Comparison of ENCODE assay signal across 19 mouse cellular contexts in genomic region chr8:83769720-83770119, GRCm38 (mm10). TPM values are rescaled to one million over a fixed set of nuclear protein-coding genes. Genes with fewer than 3 reads are reported as not detected.
DNase-seq lines count a peak whose midpoint lies in the region; ATAC-seq and TF ChIP-seq lines count a peak whose summit lies in the region.
"Had no signal": no experiment of that assay in that cellular context is flagged by ENCODE, and none has a peak within 500 bp of the region (broad histone marks: within the 10 kb centered on the region; RNA-seq: fewer than 3 reads in every experiment).

No protein-coding gene starts in this region.

- TF ChIP-seq CTCF in MEL (IDR thresholded peaks at IDR 0.05 in 2 of 3, conservative IDR thresholded peaks at IDR 0.05 in 1 of 3; ENCODE audit: control insufficient read depth in 1 of 3, insufficient read depth in 1 of 3, low read depth in 2 of 3, low read length in 3 of 3, poor library complexity in 1 of 3, severe bottlenecking in 1 of 3): no peak

- no peak overlapping the region; the same call in 1 of the 2 replicates for H3K9ac ChIP-seq in lung, embryonic 16.5 days (ENCODE audit: low read length)
- H3K9ac ChIP-seq in MEL (ENCODE audit: control insufficient read depth, low read depth, low read length, poor library complexity, severe bottlenecking): no peak overlapping the region
- H3K9ac ChIP-seq in stomach, embryonic 15.5 days: no peak overlapping the region
- no peak overlapping the region for H3K9ac ChIP-seq in forebrain, embryonic 11.5 days (ENCODE audit: low read length)
- no peak overlapping the region for H3K9ac ChIP-seq in midbrain, embryonic 14.5 days (replicated peaks; ENCODE audit: low read length)
- H3K9ac ChIP-seq: embryonic facial prominence, embryonic 13.5 days; forebrain, embryonic 13.5 days; forebrain, postnatal 0 days; heart, embryonic 12.5 days; hindbrain, embryonic 14.5 days had no signal

- no peak overlapping the region for H3K4me2 ChIP-seq in lung, embryonic 16.5 days (ENCODE audit: low read depth, low read length)
- H3K4me2 ChIP-seq in stomach, embryonic 15.5 days: no peak overlapping the region
- H3K4me2 ChIP-seq in forebrain, embryonic 11.5 days (ENCODE audit: low read depth, low read length, severe bottlenecking): no peak overlapping the region
- no peak overlapping the region for H3K4me2 ChIP-seq in midbrain, embryonic 14.5 days (ENCODE audit: low read length)
- H3K4me2 ChIP-seq: embryonic facial prominence, embryonic 13.5 days; forebrain, embryonic 13.5 days; heart, embryonic 12.5 days; hindbrain, embryonic 14.5 days had no signal

- no peak for TF ChIP-seq EP300 in MEL (IDR thresholded peaks at IDR 0.05; ENCODE audit: low read depth in 1 of 2, low read length in 2 of 2)

- peaks cover 16% of the 10 kb centered on the region; the same call in 1 of the 2 replicates for H3K4me1 ChIP-seq in lung, embryonic 16.5 days (replicated peaks; ENCODE audit: control insufficient read depth, insufficient read depth, low read length)
- peaks cover 23 to 64% of the 10 kb centered on the region in 2 experiments for H3K4me1 ChIP-seq in MEL (ENCODE audit: control insufficient read depth in 1 of 2, insufficient read depth in 2 of 2, low read length in 2 of 2)
- H3K4me1 ChIP-seq in stomach, embryonic 15.5 days: peaks cover 21% of the 10 kb centered on the region
- H3K4me1 ChIP-seq in forebrain, embryonic 11.5 days (replicated peaks; ENCODE audit: control insufficient read depth, insufficient read depth, low read length): no peaks in the 10 kb centered on the region; the same call in 1 of the 2 replicates
- H3K4me1 ChIP-seq in midbrain, embryonic 14.5 days (ENCODE audit: control insufficient read depth, insufficient read depth, low read length): no peaks in the 10 kb centered on the region; the same call in 1 of the 2 replicates

- ATAC-seq in lung, embryonic 16.5 days (ENCODE audit: low read depth): no peak
- no peak for ATAC-seq in stomach, embryonic 15.5 days (ENCODE audit: insufficient read depth, low FRiP score, low read depth)
- ATAC-seq in forebrain, embryonic 11.5 days (replicated peaks; ENCODE audit: low FRiP score): no peak
- no peak for ATAC-seq in midbrain, embryonic 14.5 days (ENCODE audit: low FRiP score, low TSS enrichment)
- ATAC-seq: forebrain, embryonic 13.5 days; forebrain, postnatal 0 days had no signal

- peak overlapping the region; percentile 90 for H3K27ac ChIP-seq in lung, embryonic 16.5 days (ENCODE audit: low read length)
- peak overlapping the region; percentile 98 for H3K27ac ChIP-seq in MEL (ENCODE audit: control insufficient read depth, low read depth, low read length)
- H3K27ac ChIP-seq in stomach, embryonic 15.5 days: peak overlapping the region; percentile 81
- no peak overlapping the region for H3K27ac ChIP-seq in forebrain, embryonic 11.5 days (ENCODE audit: low read depth, low read length)
- H3K27ac ChIP-seq in midbrain, embryonic 14.5 days (replicated peaks; ENCODE audit: low read depth, low read length): no peak overlapping the region
- H3K27ac ChIP-seq: embryonic facial prominence, embryonic 13.5 days; forebrain, embryonic 13.5 days; hindbrain, embryonic 10.5 days; hindbrain, embryonic 14.5 days had no signal

- H3K36me3 ChIP-seq in lung, embryonic 16.5 days (ENCODE audit: control insufficient read depth, insufficient read depth, low read length): no peaks in the 10 kb centered on the region
- H3K36me3 ChIP-seq in MEL (ENCODE audit: control insufficient read depth in 1 of 2, insufficient read depth in 2 of 2, low read length in 2 of 2): peaks cover 0 to 38% of the 10 kb centered on the region in 2 experiments; a peak in 2 of 4 replicates
- no peaks in the 10 kb centered on the region for H3K36me3 ChIP-seq in stomach, embryonic 15.5 days
- H3K36me3 ChIP-seq in forebrain, embryonic 11.5 days (ENCODE audit: control insufficient read depth, insufficient read depth, low read length): no peaks in the 10 kb centered on the region
- H3K36me3 ChIP-seq in midbrain, embryonic 14.5 days (ENCODE audit: control insufficient read depth, insufficient read depth, low read length): no peaks in the 10 kb centered on the region
- H3K36me3 ChIP-seq: embryonic facial prominence, embryonic 13.5 days; heart, embryonic 12.5 days; hindbrain, embryonic 10.5 days had no signal

- TF ChIP-seq POLR2A in MEL (IDR thresholded peaks at IDR 0.05; ENCODE audit: control insufficient read depth in 1 of 2, insufficient read depth in 1 of 2, low read depth in 1 of 2, low read length in 2 of 2, poor library complexity in 1 of 2): no peak

- 58% methylated on average over 7 of the region's 7 CpGs for WGBS in lung, embryonic 16.5 days
- WGBS in stomach, embryonic 15.5 days: 69% methylated on average over 7 of the region's 7 CpGs
- WGBS in forebrain, embryonic 11.5 days: 80% methylated on average over 7 of the region's 7 CpGs
- 75% methylated on average over 7 of the region's 7 CpGs for WGBS in midbrain, embryonic 14.5 days

- TF ChIP-seq RAD21 in MEL (IDR thresholded peaks at IDR 0.05; ENCODE audit: low read depth, low read length): no peak

- no peaks in the 10 kb centered on the region; the same call in 1 of the 2 replicates for H3K79me2 ChIP-seq in MEL (ENCODE audit: control insufficient read depth, insufficient read depth, low read length, poor library complexity)

- no peak overlapping the region for H3K4me3 ChIP-seq in lung, embryonic 16.5 days (ENCODE audit: low read length)
- no peak overlapping the region for H3K4me3 ChIP-seq in MEL (ENCODE audit: control insufficient read depth in 1 of 2, insufficient read depth in 1 of 2, low read depth in 2 of 2, low read length in 2 of 2)
- H3K4me3 ChIP-seq in stomach, embryonic 15.5 days (replicated peaks): no peak overlapping the region
- no peak overlapping the region for H3K4me3 ChIP-seq in forebrain, embryonic 11.5 days (ENCODE audit: low read depth, low read length)
- H3K4me3 ChIP-seq in midbrain, embryonic 14.5 days (replicated peaks; ENCODE audit: low read depth, low read length): no peak overlapping the region
- H3K4me3 ChIP-seq: embryonic facial prominence, embryonic 13.5 days; forebrain, embryonic 13.5 days; heart, embryonic 12.5 days; hindbrain, embryonic 10.5 days had no signal

- no peaks in the 10 kb centered on the region for H3K9me3 ChIP-seq in lung, embryonic 16.5 days (ENCODE audit: control insufficient read depth, low read length)
- no peaks in the 10 kb centered on the region for H3K9me3 ChIP-seq in MEL (replicated peaks; ENCODE audit: insufficient read depth, low read length)
- no peaks in the 10 kb centered on the region for H3K9me3 ChIP-seq in stomach, embryonic 15.5 days
- H3K9me3 ChIP-seq in forebrain, embryonic 11.5 days (ENCODE audit: control insufficient read depth, low read length): no peaks in the 10 kb centered on the region
- no peaks in the 10 kb centered on the region for H3K9me3 ChIP-seq in midbrain, embryonic 14.5 days (ENCODE audit: control insufficient read depth, low read length)
- H3K9me3 ChIP-seq: embryonic facial prominence, embryonic 13.5 days; heart, embryonic 12.5 days had no signal

- H3K27me3 ChIP-seq in lung, embryonic 16.5 days (ENCODE audit: control insufficient read depth, insufficient read depth, low read depth, low read length): no peaks in the 10 kb centered on the region
- no peaks in the 10 kb centered on the region for H3K27me3 ChIP-seq in MEL (ENCODE audit: control insufficient read depth in 1 of 2, insufficient read depth in 2 of 2, low read length in 2 of 2)
- H3K27me3 ChIP-seq in stomach, embryonic 15.5 days (replicated peaks): no peaks in the 10 kb centered on the region
- H3K27me3 ChIP-seq in forebrain, embryonic 11.5 days (ENCODE audit: control insufficient read depth, insufficient read depth, low read length): no peaks in the 10 kb centered on the region
- no peaks in the 10 kb centered on the region for H3K27me3 ChIP-seq in midbrain, embryonic 14.5 days (ENCODE audit: control insufficient read depth, insufficient read depth, low read length)
- H3K27me3 ChIP-seq: CH12.LX; forebrain, embryonic 13.5 days; heart, embryonic 12.5 days had no signal

- DNase-seq in adrenal gland, adult 2 months: peak; percentile 42
- DNase-seq in adrenal gland, postnatal 4 days (ENCODE audit: low spot score in 2 of 2): no peak
- no peak for DNase-seq in lung, postnatal 25 days (ENCODE audit: low spot score)
- DNase-seq in MEL (ENCODE audit: low read depth, low spot score): no peak
- no peak for DNase-seq in forebrain, embryonic 11.5 days (ENCODE audit: low spot score)
- no peak for DNase-seq in midbrain, embryonic 14.5 days
- DNase-seq: cerebellum, adult 11-12 months; cerebellum, adult 9-10 months; cerebellum, postnatal 36 days; forebrain, postnatal 0 days; gastrocnemius, postnatal 14 days had no signal

TF ChIP-seq in MEL, 35 proteins besides CTCF, POLR2A, EP300 and RAD21 (continues in another document):
- TF ChIP-seq JUND (IDR thresholded peaks at IDR 0.05; ENCODE audit: low read depth, low read length) (no peak; the same call in 1 of the 2 replicates), UBTF (IDR thresholded peaks at IDR 0.05; ENCODE audit: borderline replicate concordance, insufficient read depth, low read depth, low read length) (no peak), POLR2AphosphoS2 (IDR thresholded peaks at IDR 0.05; ENCODE audit: low read length) (no peak)

RNA-seq across cellular contexts. Expression of gene Adgre5, which starts 28.6 kb away (rescaled TPM):
- 10 to 100 TPM; 31.5 to 40.7 TPM for total RNA-seq in adrenal gland, adult 2 months (2021)
- 34.5 and 35.2 TPM in 2 replicates for polyA plus RNA-seq in adrenal gland, adult 2 months (2012; rRNA removed)
- total RNA-seq in adrenal gland, postnatal 4 days (2021): 10 to 100 TPM; 48.6 to 49.8 TPM
- polyA plus RNA-seq in lung, embryonic 16.5 days (2015; fragmentation: Nextera tagmentation; extraction: Ambion mirVana): 77.6 and 78.2 TPM in 2 replicates
- 16.1 and 18.5 TPM in 2 replicates for total RNA-seq in MEL (2012; rRNA removed)
- polyA plus RNA-seq in MEL (2012; ENCODE audit: insufficient read depth in 1 of 2, insufficient read length in 2 of 2, low read depth in 1 of 2, low replicate concordance in 2 of 2, missing spikeins in 1 of 2): 10 to 100 TPM in 1 of 2 experiments, not detected in 1; 21.4 TPM
- 29.8 and 33.7 TPM in 2 replicates for polyA plus RNA-seq in stomach, embryonic 15.5 days (2015; fragmentation: Nextera tagmentation; extraction: Ambion mirVana)
- polyA plus RNA-seq in forebrain, embryonic 11.5 days (2014; fragmentation: Nextera tagmentation; extraction: Ambion mirVana): 12.2 and 12.6 TPM in 2 replicates
- 8.5 and 12.3 TPM in 2 replicates for polyA plus RNA-seq in midbrain, embryonic 14.5 days (2014; fragmentation: Nextera tagmentation; extraction: Ambion mirVana)

RNA-seq across cellular contexts. Expression of gene Ddx39, which starts 54.7 kb away (rescaled TPM):
- 10 to 100 TPM; 15.3 to 20.9 TPM for total RNA-seq in adrenal gland, adult 2 months (2021)
- polyA plus RNA-seq in adrenal gland, adult 2 months (2012; rRNA removed): 13.4 and 14.1 TPM in 2 replicates
- total RNA-seq in adrenal gland, postnatal 4 days (2021): 10 to 100 TPM; 41.5 to 42.2 TPM
- polyA plus RNA-seq in lung, embryonic 16.5 days (2015; fragmentation: Nextera tagmentation; extraction: Ambion mirVana): 150 and 158 TPM in 2 replicates
- 279 and 361 TPM in 2 replicates for total RNA-seq in MEL (2012; rRNA removed)
- polyA plus RNA-seq in MEL (2012; ENCODE audit: insufficient read depth in 1 of 2, insufficient read length in 2 of 2, low read depth in 1 of 2, low replicate concordance in 2 of 2, missing spikeins in 1 of 2): 100 to 1,000 TPM; 272 to 304 TPM
- 180 and 185 TPM in 2 replicates for polyA plus RNA-seq in stomach, embryonic 15.5 days (2015; fragmentation: Nextera tagmentation; extraction: Ambion mirVana)
- polyA plus RNA-seq in forebrain, embryonic 11.5 days (2014; fragmentation: Nextera tagmentation; extraction: Ambion mirVana): 251 and 267 TPM in 2 replicates
- polyA plus RNA-seq in midbrain, embryonic 14.5 days (2014; fragmentation: Nextera tagmentation; extraction: Ambion mirVana): 109 and 113 TPM in 2 replicates

Comparison
In these comparisons a context has a peak if more than half of its experiments do, and no peak if none do; other contexts are left out.
1. H3K27ac ChIP-seq: peak in lung, embryonic 16.5 days (single experiment), MEL (single experiment) and stomach, embryonic 15.5 days (single experiment); none in forebrain, embryonic 11.5 days (single experiment) and midbrain, embryonic 14.5 days (single experiment).